Mouse (Mus musculus): Measurements from ENCODE around the gene 1700113H08Rik.

DNA sequence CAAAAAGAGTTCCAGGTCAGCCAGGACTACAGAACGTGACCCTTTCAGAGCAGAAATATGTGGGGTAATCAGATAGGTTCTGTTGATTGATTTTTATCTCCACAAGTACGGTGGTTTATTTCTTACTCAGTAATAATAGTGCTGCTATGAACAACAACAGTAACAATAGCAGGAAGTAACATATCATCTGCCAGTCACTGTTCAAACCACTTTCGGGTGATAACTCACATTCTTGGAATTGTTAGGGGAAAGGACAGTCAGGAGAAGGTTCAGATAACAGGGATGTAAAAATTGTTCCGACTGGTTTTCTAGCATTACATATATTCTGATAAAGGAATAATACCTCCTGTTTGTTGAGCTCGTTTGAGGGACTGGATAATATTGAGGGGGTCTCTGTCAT, 42.4 kb upstream of the 1700113H08Rik start:
- TF ChIP-seq CTCF (IDR thresholded peaks at IDR 0.05; ENCODE audit: control insufficient read depth, insufficient read depth, low read length) (no peak), POLR2A (IDR thresholded peaks at IDR 0.05; ENCODE audit: borderline replicate concordance, control insufficient read depth, low read depth, low read length) (no peak)

Measured in bone marrow, adult 2 months (tissue).